Mouse (Mus musculus) ES-E14 (cell line): ENCODE results near the gene Cacna1d. TPM values are rescaled to one million over a fixed set of nuclear protein-coding genes. Genes with fewer than 3 reads are reported as not detected.

Experiments used
- DNase-seq: peaks from one replicate; pipeline ENCODE4 v3.0.0-alpha.2; 2013; ENCODE audit warnings: low read depth, low spot score
- H3K27ac ChIP-seq: 2 replicates; pipeline ENCODE4 v1.5.1; 2012; ENCODE audit warnings: low read depth, mild to moderate bottlenecking, low read length, moderate library complexity, mixed read lengths; ENCODE audit not compliant: poor library complexity, insufficient read depth, severe bottlenecking
- H3K36me3 ChIP-seq: 2 replicates; pipeline ENCODE4 v1.6.1; 2012; ENCODE audit warnings: mild to moderate bottlenecking, low read length, moderate library complexity, mixed read lengths; ENCODE audit not compliant: control insufficient read depth, poor library complexity, insufficient read depth, severe bottlenecking
- H3K4me1 ChIP-seq, 2 experiments: fragments of 150-350 bp in 1 of 2; sonication (generic) in 1 of 2; 2 replicates each; pipeline ENCODE4 v1.6.1; 2012; ENCODE audit warnings: low read length in 2 of 2, mild to moderate bottlenecking in 1 of 2, mixed read lengths in 1 of 2; ENCODE audit not compliant: control insufficient read depth in 2 of 2, insufficient read depth in 2 of 2, poor library complexity in 1 of 2
- H3K4me3 ChIP-seq, 2 experiments: fragments of 150-350 bp in 1 of 2; sonication (generic) in 1 of 2; 2 replicates each; pipeline ENCODE4 v1.5.1; 2012; ENCODE audit warnings: low read length in 2 of 2, low read depth in 1 of 2, mild to moderate bottlenecking in 1 of 2, mixed read lengths in 1 of 2; ENCODE audit not compliant: insufficient read depth in 1 of 2, poor library complexity in 1 of 2, severe bottlenecking in 1 of 2
- H3K9ac ChIP-seq: 2 replicates; pipeline ENCODE4 v1.6.1; 2012; ENCODE audit warnings: low read depth, mild to moderate bottlenecking, low read length, mixed read lengths; ENCODE audit not compliant: poor library complexity, insufficient read depth, severe bottlenecking
- H3K9me3 ChIP-seq: fragments of 150-350 bp; sonication (generic); 2 replicates; pipeline ENCODE4 v1.6.1; 2012; ENCODE audit warnings: low read depth, mild to moderate bottlenecking, low read length; ENCODE audit not compliant: control insufficient read depth, insufficient read depth
- CHD2 ChIP-seq: IDR thresholded peaks from 2 replicates; pipeline ENCODE4 v1.6.1; 2014; ENCODE audit warnings: mild to moderate bottlenecking, low read depth, low read length, inconsistent platforms
- HCFC1 ChIP-seq: IDR thresholded peaks from 2 replicates; pipeline ENCODE4 v1.6.1; 2012; ENCODE audit warnings: low read length, inconsistent platforms, borderline replicate concordance; ENCODE audit not compliant: insufficient read depth
- MAFK ChIP-seq: IDR thresholded peaks from 2 replicates; pipeline ENCODE4 v1.6.1; 2014; ENCODE audit warnings: mild to moderate bottlenecking, low read depth, low read length, inconsistent platforms; ENCODE audit not compliant: insufficient read depth
- ZC3H11A ChIP-seq: IDR thresholded peaks from 2 replicates; pipeline ENCODE4 v1.6.1; 2012; ENCODE audit warnings: low read depth, mild to moderate bottlenecking, inconsistent platforms, low read length, borderline replicate concordance
- ZNF384 ChIP-seq: IDR thresholded peaks from 2 replicates; pipeline ENCODE4 v1.6.1; 2012; ENCODE audit warnings: low read depth, low read length, inconsistent platforms
- in situ Hi-C, 2 experiments: fragments of 600-800 bp; cut with MboI; formaldehyde crosslinking; loops; one replicate each; pipeline ENCODE4 v1.15.1; 2025; ENCODE audit warnings: low sequenced_read_pairs in 2 of 2, inconsistent platforms in 1 of 2; ENCODE audit not compliant: unreplicated experiment in 2 of 2
- total RNA-seq: library from RNA; depleted of rRNA; stranded (reverse); fragments of 300-350 nt; gene quantifications from 2 replicates; pipeline ENCODE4 v1.2.3, GENCODE M21; 2012

Cacna1d gene
- total RNA-seq, 1 experiment: 0.36 TPM

DNA sequence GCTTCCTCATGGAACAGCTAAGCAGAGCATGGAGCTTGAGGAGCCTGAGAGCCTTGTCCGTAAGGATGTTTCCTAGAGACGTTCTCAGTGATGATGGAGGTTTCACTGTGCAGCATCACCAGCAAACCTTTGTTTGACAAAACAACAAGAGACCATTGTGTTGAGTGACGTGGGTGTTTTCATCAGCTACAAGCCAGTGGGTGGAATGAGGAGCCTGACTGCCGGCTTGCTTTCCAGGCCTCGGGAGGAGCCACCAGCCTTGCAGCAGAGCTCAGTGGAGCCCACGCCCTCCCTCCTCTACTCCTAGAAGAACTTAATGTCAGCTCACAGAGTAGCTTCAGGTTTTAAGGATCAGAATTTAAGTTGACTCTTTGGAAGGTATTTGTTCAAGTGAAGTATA lies 32.1 kb upstream of the Cacna1d start:
- in situ Hi-C loops: loop anchor here in 1 of 2 experiments (25.0 kb wide), 1 partner anchor 111 kb away; no protein-coding TSS in a partner anchor
- no peaks in the 10 kb centered on the region for H3K9me3 ChIP-seq
- H3K36me3 ChIP-seq: peaks cover 33% of the 10 kb centered on the region
- DNase-seq: no peak
- no peak overlapping the region for H3K9ac ChIP-seq
- no peak overlapping the region for H3K4me3 ChIP-seq
- H3K4me1 ChIP-seq: 0 out of 4 replicates have a peak, but pooled peaks cover 0 to 3% of the 10 kb centered on the region in 2 experiments
- no peak for TF ChIP-seq CHD2
- H3K27ac ChIP-seq: no peak overlapping the region

DNA sequence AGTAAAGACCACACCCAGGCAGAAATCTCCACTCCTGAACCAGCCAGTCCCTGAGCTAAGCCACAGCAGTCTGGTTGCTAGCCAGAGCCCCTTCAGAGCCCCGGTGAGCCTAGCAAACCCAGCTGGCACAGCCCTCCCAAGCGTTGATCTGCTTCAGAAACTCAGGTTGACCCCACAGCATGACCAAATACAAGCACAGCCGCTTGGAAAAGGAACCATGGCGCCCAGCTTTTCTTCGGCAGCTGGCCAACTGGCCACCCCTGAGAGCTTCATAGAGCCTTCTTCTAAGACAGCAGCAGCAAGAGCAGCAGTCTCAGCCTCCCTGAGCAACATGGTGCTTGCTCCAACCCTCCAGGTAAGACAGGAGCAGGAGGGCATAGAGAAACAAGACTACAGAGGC lies 28.1 kb upstream of the Cacna1d start:
- TF ChIP-seq ZNF384: no peak
- TF ChIP-seq ZC3H11A: no peak
- TF ChIP-seq HCFC1: no peak
- no peak for TF ChIP-seq CHD2
- no peak for TF ChIP-seq MAFK
- H3K9me3 ChIP-seq: no peaks in the 10 kb centered on the region
- H3K36me3 ChIP-seq: peaks cover 32% of the 10 kb centered on the region

DNA sequence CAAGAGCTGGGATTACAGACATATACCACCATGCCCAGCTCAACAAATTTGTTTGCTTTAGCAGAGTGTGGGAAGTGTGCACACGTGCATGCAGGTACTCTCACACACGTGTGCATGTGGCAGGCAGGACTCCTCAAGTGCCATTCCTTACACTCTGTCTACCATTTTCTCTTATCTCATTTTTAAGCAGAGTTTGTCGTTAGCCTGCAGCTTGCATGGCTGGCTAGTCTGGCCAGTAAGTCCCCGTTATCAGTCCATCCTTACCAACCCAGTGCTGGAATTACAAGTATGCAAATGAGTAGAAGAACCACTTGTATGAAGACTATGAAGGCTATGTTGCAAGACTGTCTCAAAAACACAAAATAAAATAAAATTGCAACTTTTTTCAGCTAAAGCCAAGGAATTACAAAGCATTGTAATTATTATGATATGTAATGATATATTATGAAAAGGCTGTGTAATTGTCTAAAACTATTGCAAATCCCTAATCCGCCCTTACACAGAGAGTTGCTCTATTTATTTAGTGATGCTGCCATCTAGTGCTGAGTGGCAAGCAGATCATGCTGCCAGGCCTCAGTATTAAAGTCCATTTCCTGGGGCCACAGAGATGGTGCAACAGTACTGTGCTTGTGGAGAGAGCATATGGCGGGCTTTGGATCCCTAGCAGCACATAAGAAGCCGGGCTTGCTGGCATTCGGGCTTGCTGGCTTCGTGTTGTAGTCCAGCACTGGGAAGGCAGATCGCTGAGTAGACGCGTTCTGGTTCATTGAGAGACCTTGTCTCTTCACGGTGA lies 24.9 kb upstream of the Cacna1d start:
- DNase-seq: no peak
- peaks cover 23% of the 10 kb centered on the region for H3K36me3 ChIP-seq
- no peak overlapping the region for H3K9ac ChIP-seq
- H3K27ac ChIP-seq: no peak overlapping the region
- in situ Hi-C loops: loop anchor here in 1 of 2 experiments (25.0 kb wide), 1 partner anchor 104 kb away; no protein-coding TSS in a partner anchor
- 0 out of 2 replicates have a peak, but pooled peaks have one; percentile 17 for TF ChIP-seq ZC3H11A
- no peak for TF ChIP-seq MAFK
- H3K4me3 ChIP-seq: no peak overlapping the region
- H3K4me1 ChIP-seq: no peaks in the 10 kb centered on the region
- no peaks in the 10 kb centered on the region for H3K9me3 ChIP-seq

More for the DNA sequence above, 28.1 kb upstream of the Cacna1d start:
- in situ Hi-C loops: loop anchor here in 1 of 2 experiments (25.0 kb wide), 1 partner anchor 107 kb away; no protein-coding TSS in a partner anchor
- Histone ChIP-seq H3K9ac (no peak overlapping the region), H3K27ac (no peak overlapping the region), H3K4me1 (no peaks in the 10 kb centered on the region), H3K4me3 (no peak overlapping the region)
- DNase-seq: no peak

DNA sequence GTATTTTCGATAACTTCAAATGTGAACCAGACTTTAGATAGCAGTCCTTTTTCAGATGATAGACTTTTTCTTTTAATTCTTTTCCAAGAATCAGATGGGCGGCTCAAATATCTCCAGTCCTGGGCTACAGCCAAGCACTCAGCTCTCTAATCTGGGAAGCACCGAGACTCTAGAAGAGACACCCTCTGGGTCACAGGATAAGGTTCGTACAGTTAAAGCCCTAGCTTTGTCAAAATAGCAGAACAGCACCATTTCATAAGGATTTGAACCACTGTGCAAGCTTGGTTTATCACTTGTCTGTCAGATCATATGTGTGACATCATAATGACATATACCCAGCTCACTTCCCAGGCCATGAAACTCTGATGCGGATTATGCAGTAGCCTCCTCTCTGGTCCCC lies 21.6 kb upstream of the Cacna1d start:
- TF ChIP-seq ZC3H11A (no peak), ZNF384 (no peak), HCFC1 (no peak), MAFK (no peak), CHD2 (no peak)
- no peak overlapping the region for H3K9ac ChIP-seq
- H3K9me3 ChIP-seq: no peaks in the 10 kb centered on the region
- peaks cover 12% of the 10 kb centered on the region; the same call in 1 of the 2 replicates for H3K36me3 ChIP-seq
- H3K4me3 ChIP-seq: no peak overlapping the region
- H3K4me1 ChIP-seq: no peaks in the 10 kb centered on the region
- H3K27ac ChIP-seq: no peak overlapping the region
- DNase-seq: no peak
- in situ Hi-C loops: loop anchor here in 1 of 2 experiments (25.0 kb wide), 1 partner anchor 101 kb away; no protein-coding TSS in a partner anchor
